Mouse (Mus musculus) heart, adult 2 months (tissue): ENCODE data around the gene Ntrk3.

Source experiments
- CTCF ChIP-seq: fragments of 200-600 bp; IDR thresholded peaks from 2 replicates; pipeline ENCODE4 v1.8.1; 2022; ENCODE audit warnings: antibody characterized with exemption, mild to moderate bottlenecking, moderate library complexity
- EP300 ChIP-seq: fragments of 200-500 bp; IDR thresholded peaks from 2 replicates; pipeline ENCODE4 v1.6.1; 2011; ENCODE audit warnings: low read depth, low read length, control low read depth; ENCODE audit not compliant: insufficient read depth
- POLR2A ChIP-seq: fragments of 200-500 bp; IDR thresholded peaks from 2 replicates; pipeline ENCODE4 v1.6.1; 2011; ENCODE audit warnings: mild to moderate bottlenecking, low read depth, low read length, control low read depth; ENCODE audit not compliant: insufficient read depth

GRCm38 (mm10) chr7:78400219-78400618, 337.6 kb downstream of the Ntrk3 start:
- no peak for TF ChIP-seq POLR2A
- no peak for TF ChIP-seq CTCF
- TF ChIP-seq EP300 = no peak
